Mouse (Mus musculus) bone marrow macrophage, adult 2 months (primary cell): ENCODE measurements around the gene Ank3.

Experiments
- CTCF ChIP-seq: IDR thresholded peaks from 2 replicates; pipeline ENCODE4 v1.5.1; 2012; ENCODE audit warnings: low read depth, mild to moderate bottlenecking, low read length, moderate library complexity
- POLR2A ChIP-seq: IDR thresholded peaks from 2 replicates; pipeline ENCODE4 v1.6.1; 2012; ENCODE audit warnings: mild to moderate bottlenecking, low read depth, low read length, borderline replicate concordance

DNA sequence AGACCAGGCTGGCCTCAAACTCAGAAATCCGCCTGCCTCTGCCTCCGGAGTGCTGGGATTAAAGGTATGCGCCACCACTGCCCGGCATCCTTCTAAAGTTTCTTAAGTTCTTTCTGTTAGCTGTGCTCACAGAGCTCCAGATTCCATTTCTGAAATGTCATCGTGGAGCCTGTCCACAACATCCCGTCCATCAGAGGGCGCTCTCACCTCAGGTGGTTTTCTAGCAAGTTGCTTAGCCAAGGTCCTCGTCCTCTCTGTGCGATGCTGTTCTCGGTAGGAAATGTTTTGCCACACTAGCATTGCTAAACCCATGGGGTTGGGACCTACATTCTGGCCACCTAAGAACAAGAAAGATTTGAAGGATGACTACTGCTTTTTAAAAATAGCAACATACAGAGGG lies 623.1 kb downstream of the Ank3 start:
- TF ChIP-seq CTCF, result no peak
- TF ChIP-seq POLR2A, result no peak
